Mouse (Mus musculus) cortical plate, adult 2 months (tissue): ENCODE measurements around the gene Zfp266.

Experiments used
- CTCF ChIP-seq: fragments of 200-500 bp; IDR thresholded peaks from 2 replicates; pipeline ENCODE4 v1.5.1; 2011; ENCODE audit warnings: mild to moderate bottlenecking, control low read depth, low read length; ENCODE audit not compliant: insufficient read depth; ENCODE audit errors: extremely low read depth
- POLR2A ChIP-seq: fragments of 200-500 bp; IDR thresholded peaks from 2 replicates; pipeline ENCODE4 v1.6.1; 2011; ENCODE audit warnings: mild to moderate bottlenecking, low read length, control low read depth; ENCODE audit not compliant: insufficient read depth; ENCODE audit errors: extremely low read depth

DNA sequence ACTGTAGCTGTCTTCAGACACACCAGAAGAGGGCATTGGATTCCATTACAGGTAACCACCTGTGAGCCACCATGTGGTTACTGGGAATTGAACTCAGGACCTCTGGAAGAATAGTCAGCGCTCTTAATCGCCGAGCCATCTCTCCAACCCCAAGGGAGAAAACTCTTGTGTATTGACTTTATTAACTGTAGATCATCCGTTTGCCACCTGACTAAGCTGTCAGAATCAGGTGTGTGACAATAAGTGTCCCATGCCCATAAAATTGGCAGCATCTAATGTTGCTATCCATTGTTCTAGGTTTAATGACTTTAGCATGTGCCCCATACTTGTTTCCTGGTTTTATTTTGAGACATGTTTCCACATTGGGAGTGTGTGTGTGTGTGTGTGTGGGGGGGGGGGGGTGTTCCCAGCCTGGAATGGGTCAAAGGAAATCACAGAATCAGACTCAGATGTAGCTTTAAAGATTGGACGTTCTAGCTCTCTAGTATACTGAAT is 30.6 kb upstream of the Zfp266 start:
- no peak for TF ChIP-seq POLR2A
- no peak for TF ChIP-seq CTCF
